Mouse (Mus musculus): ENCODE measurements around the gene Pde8b. TPM values are rescaled to one million over a fixed set of nuclear protein-coding genes. Genes with fewer than 3 reads are reported as not detected.
A peak's percentile ranks its signal among the peaks of the same experiment; 100 is the strongest.
"Not testable (repeated sequence)": the region's sequence is repeated elsewhere in the genome, so short reads cannot be mapped to it uniquely, and the experiment has no call there.

Gene Pde8b
- total RNA-seq, 4 experiments from 2014 or later = 126 to 173 (median 151) TPM

- DNase-seq (ENCODE audit: low spot score in 2 of 2) = peak; percentile 24 to 40
Observed at GRCm38 (mm10) chr13:95221882-95222568, 28.1 kb downstream of the Pde8b start.

- DNase-seq (ENCODE audit: low spot score in 2 of 2) = not testable (repeated sequence)
Observed at GRCm38 (mm10) chr13:95215661-95216170, 34.4 kb downstream of the Pde8b start.

GRCm38 (mm10) chr13:95212320-95212719, 37.8 kb downstream of the Pde8b start:
- DNase-seq (ENCODE audit: low spot score in 2 of 2) = no peak

GRCm38 (mm10) chr13:95207301-95207700, 42.8 kb downstream of the Pde8b start:
- not testable (repeated sequence) for DNase-seq (ENCODE audit: low spot score in 2 of 2)

GRCm38 (mm10) chr13:95202151-95202758, 47.9 kb downstream of the Pde8b start:
- DNase-seq (ENCODE audit: low spot score in 2 of 2) = peak in 1 of 2 experiments; percentile 29

- no peak for DNase-seq (ENCODE audit: low spot score in 2 of 2)
Observed at GRCm38 (mm10) chr13:95200817-95201216, 49.3 kb downstream of the Pde8b start.

GRCm38 (mm10) chr13:95200036-95200435, 50.1 kb downstream of the Pde8b start:
- no peak for DNase-seq (ENCODE audit: low spot score in 2 of 2)

GRCm38 (mm10) chr13:95196106-95196705, 53.9 kb downstream of the Pde8b start:
- no peak for DNase-seq (ENCODE audit: low spot score in 2 of 2)

- no peak for DNase-seq (ENCODE audit: low spot score in 2 of 2)
Observed at GRCm38 (mm10) chr13:95191951-95192350, 58.2 kb downstream of the Pde8b start.

- no peak for DNase-seq (ENCODE audit: low spot score in 2 of 2)
Observed at GRCm38 (mm10) chr13:95189111-95189510, 61.0 kb downstream of the Pde8b start.

- no peak for DNase-seq (ENCODE audit: low spot score in 2 of 2)
Observed at GRCm38 (mm10) chr13:95187153-95187665, 62.9 kb downstream of the Pde8b start.

GRCm38 (mm10) chr13:95186741-95187035, 63.4 kb downstream of the Pde8b start:
- no peak for DNase-seq (ENCODE audit: low spot score in 2 of 2)

- DNase-seq (ENCODE audit: low spot score in 2 of 2) = no peak
Observed at GRCm38 (mm10) chr13:95185891-95186740, 64.0 kb downstream of the Pde8b start.

GRCm38 (mm10) chr13:95183686-95184085, 66.5 kb downstream of the Pde8b start:
- no peak for DNase-seq (ENCODE audit: low spot score in 2 of 2)

GRCm38 (mm10) chr13:95180208-95180607, 69.9 kb downstream of the Pde8b start:
- no peak for DNase-seq (ENCODE audit: low spot score in 2 of 2)

GRCm38 (mm10) chr13:95177326-95177725, 72.8 kb downstream of the Pde8b start:
- DNase-seq (ENCODE audit: low spot score in 2 of 2) = peak in 1 of 2 experiments; percentile 47

GRCm38 (mm10) chr13:95176399-95176798, 73.7 kb downstream of the Pde8b start:
- DNase-seq (ENCODE audit: low spot score in 2 of 2) = no peak

GRCm38 (mm10) chr13:95174253-95174652, 75.9 kb downstream of the Pde8b start:
- DNase-seq (ENCODE audit: low spot score in 2 of 2) = peak in 1 of 2 experiments; percentile 47

- no peak for DNase-seq (ENCODE audit: low spot score in 2 of 2)
Observed at GRCm38 (mm10) chr13:95172346-95172745, 77.8 kb downstream of the Pde8b start.

GRCm38 (mm10) chr13:95160211-95160610, 89.9 kb downstream of the Pde8b start:
- DNase-seq (ENCODE audit: low spot score in 2 of 2) = no peak

GRCm38 (mm10) chr13:95158986-95159385, 91.2 kb downstream of the Pde8b start:
- DNase-seq (ENCODE audit: low spot score in 2 of 2) = no peak
